19 mouse cellular contexts compared by ENCODE assay signal in genomic region chr5:130056303-130056702, GRCm38 (mm10).
"Had no signal": no experiment of that assay in that cellular context is flagged by ENCODE, and none has a peak within 500 bp of the region (broad histone marks: within the 10 kb centered on the region; RNA-seq: fewer than 3 reads in every experiment).

No protein-coding gene starts in this region.

- DNase-seq: lung, adult 2 months; lung, postnatal 14 days; lung, postnatal 36 days; midbrain, embryonic 14.5 days; right cerebral cortex, adult 18-20 months; right cerebral cortex, postnatal 25 days; right cerebral cortex, postnatal 4 days; spleen, adult 18-20 months; thymus, adult 18-20 months; thymus, postnatal 14 days; thymus, postnatal 4 days had no signal

- H3K27me3 ChIP-seq: limb, embryonic 15.5 days; lung, embryonic 15.5 days; megakaryocyte, embryonic 14.5 days; midbrain, embryonic 12.5 days; neural tube, embryonic 12.5 days had no signal

- ATAC-seq: lung, postnatal 0 days; midbrain, embryonic 16.5 days had no signal

- H3K4me1 ChIP-seq: lung, embryonic 15.5 days; midbrain, embryonic 12.5 days; neural tube, embryonic 12.5 days had no signal

- H3K4me2 ChIP-seq: limb, embryonic 15.5 days; lung, embryonic 15.5 days; midbrain, embryonic 12.5 days; neural tube, embryonic 12.5 days had no signal

- H3K27ac ChIP-seq: limb, embryonic 15.5 days; lung, embryonic 15.5 days; macrophage; midbrain, embryonic 12.5 days; neural tube, embryonic 12.5 days had no signal

- H3K4me3 ChIP-seq: limb, embryonic 15.5 days; lung, embryonic 15.5 days; megakaryocyte, embryonic 14.5 days; midbrain, embryonic 12.5 days; neural tube, embryonic 12.5 days had no signal

- H3K9ac ChIP-seq: limb, embryonic 15.5 days; lung, embryonic 15.5 days; midbrain, embryonic 12.5 days; neural tube, embryonic 12.5 days had no signal

- H3K9me3 ChIP-seq: limb, embryonic 15.5 days; lung, embryonic 15.5 days; megakaryocyte, embryonic 14.5 days; midbrain, embryonic 12.5 days; neural tube, embryonic 12.5 days had no signal
